Mouse (Mus musculus) myocyte (in vitro differentiated cells): Measurements from ENCODE around the gene Lrrc8e. TPM values are rescaled to one million over a fixed set of nuclear protein-coding genes. Genes with fewer than 3 reads are reported as not detected.
A peak's percentile ranks its signal among the peaks of the same experiment; 100 is the strongest.

Experiments
- H3K27me3 ChIP-seq: one replicate; pipeline ENCODE4 v1.6.1; 2011; ENCODE audit not compliant: control insufficient read depth, insufficient read depth, insufficient read length
- H3K36me3 ChIP-seq: one replicate; pipeline ENCODE4 v1.6.1; 2011; ENCODE audit not compliant: control insufficient read depth, insufficient read depth
- H3K4me2 ChIP-seq: one replicate; pipeline ENCODE4 v1.6.1; 2011; ENCODE audit warnings: low read depth, control low read depth
- H3K4me3 ChIP-seq: one replicate; pipeline ENCODE4 v1.5.1; 2011; ENCODE audit warnings: mild to moderate bottlenecking, control low read depth, moderate library complexity
- H3K79me2 ChIP-seq: one replicate; pipeline ENCODE4 v1.6.1; 2011; ENCODE audit not compliant: control insufficient read depth, insufficient read depth
- H3ac ChIP-seq: one replicate; pipeline ENCODE4 v1.6.1; 2011; ENCODE audit not compliant: control insufficient read depth, insufficient read length
- CEBPB ChIP-seq: IDR thresholded peaks from 2 replicates; pipeline ENCODE4 v1.6.1; 2011; ENCODE audit warnings: mild to moderate bottlenecking, moderate library complexity; ENCODE audit not compliant: poor library complexity, insufficient read depth, severe bottlenecking
- E2F4 ChIP-seq: IDR thresholded peaks from one replicate; pipeline ENCODE4 v1.6.1; 2011; ENCODE audit warnings: mild to moderate bottlenecking, control low read depth, moderate library complexity; ENCODE audit not compliant: insufficient read depth
- MAX ChIP-seq: IDR thresholded peaks from one replicate; pipeline ENCODE4 v1.6.1; 2011; ENCODE audit warnings: low read depth, mild to moderate bottlenecking, control low read depth
- MYOD1 ChIP-seq, 3 experiments: IDR thresholded peaks; one replicate each; pipeline ENCODE4 v1.6.1; 2011; ENCODE audit warnings: control low read depth in 2 of 3, low read depth in 2 of 3, mild to moderate bottlenecking in 2 of 3, moderate library complexity in 1 of 3; ENCODE audit not compliant: insufficient read length in 2 of 3, control insufficient read depth in 1 of 3
- MYOG ChIP-seq, 3 experiments: IDR thresholded peaks; one replicate each; pipeline ENCODE4 v1.6.1; 2011; ENCODE audit warnings: control low read depth in 2 of 3, low read depth in 2 of 3, mild to moderate bottlenecking in 2 of 3; ENCODE audit not compliant: insufficient read length in 2 of 3, control insufficient read depth in 1 of 3, insufficient read depth in 1 of 3
- POLR2A ChIP-seq: IDR thresholded peaks from one replicate; pipeline ENCODE4 v1.6.1; 2011; ENCODE audit warnings: low read depth, mild to moderate bottlenecking, control low read depth, moderate library complexity; ENCODE audit not compliant: insufficient read length
- POLR2AphosphoS2 ChIP-seq: IDR thresholded peaks from one replicate; pipeline ENCODE4 v1.6.1; 2011; ENCODE audit warnings: low read depth, control low read depth; ENCODE audit not compliant: insufficient read length
- REST ChIP-seq: IDR thresholded peaks from one replicate; pipeline ENCODE4 v1.6.1; 2011; ENCODE audit warnings: mild to moderate bottlenecking, control low read depth, moderate library complexity; ENCODE audit not compliant: insufficient read depth, insufficient read length
- SRF ChIP-seq: IDR thresholded peaks from one replicate; pipeline ENCODE4 v1.6.1; 2011; ENCODE audit warnings: low read depth; ENCODE audit not compliant: control insufficient read depth, insufficient read length
- TCF12 ChIP-seq: IDR thresholded peaks from one replicate; pipeline ENCODE4 v1.6.1; 2011; ENCODE audit warnings: mild to moderate bottlenecking, control low read depth; ENCODE audit not compliant: poor library complexity, insufficient read depth, severe bottlenecking
- TCF3 ChIP-seq: IDR thresholded peaks from one replicate; pipeline ENCODE4 v1.6.1; 2011; ENCODE audit warnings: low read depth, control low read depth; ENCODE audit not compliant: insufficient read length
- USF1 ChIP-seq: IDR thresholded peaks from one replicate; pipeline ENCODE4 v1.6.1; 2011; ENCODE audit warnings: low read depth, mild to moderate bottlenecking, control low read depth, moderate library complexity
- polyA plus RNA-seq: library from polyadenylated mRNA; unstranded; fragments of >200 nt; fragmentation: generic; extraction: Trizol; gene quantifications from one replicate; pipeline ENCODE4 v1.2.1, GENCODE M21; 2012; ENCODE audit warnings: missing spikeins

Gene Lrrc8e
- polyA plus RNA-seq, 1 experiment, result 2.4 TPM

DNA sequence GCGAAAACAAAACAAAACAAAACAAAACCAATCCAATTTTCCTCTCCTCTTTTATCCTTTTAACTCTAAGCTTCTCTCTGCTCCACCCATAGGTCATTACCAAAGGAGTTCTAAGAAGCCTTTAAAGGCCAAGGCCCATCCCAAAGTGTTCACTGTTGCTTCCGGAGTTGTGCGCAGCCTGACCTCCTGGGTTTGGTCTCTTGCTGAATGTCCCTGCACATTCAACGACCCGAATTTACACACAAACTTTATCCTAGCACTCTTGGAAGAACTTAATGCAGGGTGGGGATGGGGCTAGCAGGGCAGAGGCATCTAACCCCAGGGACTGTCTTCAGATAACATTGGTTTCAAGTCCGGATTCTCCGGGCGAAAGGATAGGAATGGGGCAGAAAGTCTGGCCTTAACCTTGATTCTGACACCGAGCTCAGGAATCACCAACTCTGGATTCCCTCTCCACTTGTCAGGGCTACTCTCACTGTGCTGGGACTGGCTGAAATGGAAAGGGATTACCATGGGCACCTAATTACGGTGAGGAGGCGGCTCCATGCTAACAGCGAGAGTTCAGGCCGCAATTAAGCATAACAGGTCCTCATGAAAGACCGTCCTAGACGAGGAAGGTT lies 11.3 kb downstream of the Lrrc8e start:
- Histone ChIP-seq H3K79me2 (peaks cover 31% of the 10 kb centered on the region), H3ac (peak overlapping the region; percentile 76), H3K36me3 (peaks cover 6% of the 10 kb centered on the region), H3K27me3 (no peaks in the 10 kb centered on the region), H3K4me2 (peak overlapping the region; percentile 91), H3K4me3 (peak overlapping the region; percentile 89)
- TF ChIP-seq MYOD1 (IDR thresholded peaks at IDR 0.05; ENCODE audit: control insufficient read depth in 1 of 3, insufficient read length in 2 of 3, low read depth in 2 of 3), result no peak
- no peak for TF ChIP-seq USF1
- no peak for TF ChIP-seq POLR2A
- no peak for TF ChIP-seq POLR2AphosphoS2
- no peak for TF ChIP-seq TCF12

DNA sequence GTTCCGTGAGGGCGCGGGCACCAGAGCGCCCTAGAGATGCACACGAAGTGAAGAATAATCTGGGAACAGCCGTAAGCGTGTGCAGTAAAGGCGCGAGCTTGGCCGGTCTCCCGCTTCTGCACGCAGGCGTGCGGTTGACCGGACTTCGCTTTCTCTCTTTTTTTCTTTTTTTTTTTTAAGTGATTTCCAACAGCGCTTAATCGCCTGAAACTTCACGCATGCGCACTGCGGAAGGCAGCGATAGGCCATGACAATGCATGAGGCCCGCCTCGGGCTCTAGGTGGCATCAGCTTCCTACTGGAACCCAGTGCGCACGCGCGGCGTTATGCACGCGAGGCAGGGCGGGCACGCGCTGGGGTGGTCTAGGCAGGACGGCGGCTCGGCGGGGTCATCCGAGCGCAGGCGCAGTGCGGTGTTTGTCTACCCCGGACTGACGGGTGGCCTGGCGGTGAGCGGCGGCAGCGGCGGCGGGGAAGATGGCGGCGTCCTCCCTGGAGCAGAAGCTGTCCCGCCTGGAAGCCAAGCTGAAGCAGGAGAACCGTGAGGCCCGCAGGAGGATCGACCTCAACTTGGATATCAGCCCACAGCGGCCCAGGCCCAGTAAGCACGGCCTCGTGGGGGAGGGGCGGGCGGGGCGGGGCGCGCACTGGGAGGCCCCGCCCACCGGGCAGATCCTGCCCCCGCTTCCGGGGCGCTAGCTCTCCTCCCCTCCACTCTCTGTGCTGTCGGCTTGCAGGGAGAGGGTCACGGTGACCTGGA lies 12.0 kb downstream of the Lrrc8e start, which contains the start of the genes Map2k7 and Gm49320:
Gene Map2k7, plus strand, starts transcription at position 307 of the 759 bp plus-strand sequence.
Gene Gm49320, plus strand, starts transcription at position 432 of the 759 bp plus-strand sequence.
- H3ac ChIP-seq, result peak within 1 kb of the TSS; percentile 76
- H3K79me2 ChIP-seq, result peaks cover 31% of the 10 kb centered on the region
- H3K27me3 ChIP-seq, result no peaks in the 10 kb centered on the region
- peak within 1 kb of the TSS; percentile 89 for H3K4me3 ChIP-seq
- peaks cover 6% of the 10 kb centered on the region for H3K36me3 ChIP-seq
- H3K4me2 ChIP-seq, result peak within 1 kb of the TSS; percentile 91
- TF ChIP-seq MYOD1 (IDR thresholded peaks at IDR 0.05; ENCODE audit: control insufficient read depth in 1 of 3, insufficient read length in 2 of 3, low read depth in 2 of 3) (peak in 1 of 3 experiments; percentile 65), SRF (peak; percentile 64), E2F4 (no peak), REST (no peak), TCF3 (no peak), POLR2A (peak; percentile 78), MAX (no peak), TCF12 (no peak), CEBPB (no peak), POLR2AphosphoS2 (peak; percentile 96), MYOG (IDR thresholded peaks at IDR 0.05; ENCODE audit: control insufficient read depth in 1 of 3, insufficient read depth in 1 of 3, insufficient read length in 2 of 3, low read depth in 2 of 3) (peak in 2 of 3 experiments; percentile 39 to 46), USF1 (no peak)

DNA sequence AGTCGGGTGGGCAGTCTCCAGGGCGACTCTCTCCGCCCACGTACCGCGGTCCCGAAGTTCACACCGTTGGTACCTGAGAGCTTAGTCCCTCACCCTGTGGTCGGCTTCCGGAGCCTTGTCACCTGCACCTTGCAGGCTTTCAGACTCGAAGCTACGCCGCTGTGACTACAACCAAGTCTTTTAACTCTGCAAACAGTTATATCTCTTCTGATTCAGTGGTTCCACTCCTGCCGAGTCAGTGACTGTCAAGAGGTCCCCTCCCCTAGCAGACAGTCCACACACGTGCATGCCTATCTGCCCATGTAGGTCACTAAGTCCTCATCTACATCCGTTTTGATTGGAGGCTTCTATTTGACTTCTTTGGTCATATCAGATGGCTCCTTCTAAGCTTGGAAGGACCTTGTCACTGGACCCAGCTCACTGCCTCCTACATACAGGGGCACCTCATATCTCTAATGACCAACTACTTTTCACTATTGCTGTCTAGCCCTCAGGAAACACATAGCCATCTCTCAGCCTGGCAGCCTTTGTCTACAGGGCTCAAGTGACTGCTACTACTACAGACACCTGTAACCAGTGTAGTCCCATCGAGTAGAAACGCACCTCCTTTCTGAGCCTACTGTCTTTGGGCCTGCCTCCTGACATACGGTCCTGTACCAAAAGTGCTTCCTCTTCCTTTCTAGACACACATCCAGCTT lies 12.7 kb downstream of the Lrrc8e start:
- Histone ChIP-seq H3K4me3 (peak overlapping the region; percentile 89), H3K79me2 (peaks cover 31% of the 10 kb centered on the region), H3ac (peak overlapping the region; percentile 76), H3K4me2 (peak overlapping the region; percentile 79), H3K27me3 (no peaks in the 10 kb centered on the region), H3K36me3 (peaks cover 6% of the 10 kb centered on the region)
- no peak for TF ChIP-seq E2F4
- no peak for TF ChIP-seq POLR2A
- TF ChIP-seq POLR2AphosphoS2, result peak; percentile 15
- no peak for TF ChIP-seq SRF

DNA sequence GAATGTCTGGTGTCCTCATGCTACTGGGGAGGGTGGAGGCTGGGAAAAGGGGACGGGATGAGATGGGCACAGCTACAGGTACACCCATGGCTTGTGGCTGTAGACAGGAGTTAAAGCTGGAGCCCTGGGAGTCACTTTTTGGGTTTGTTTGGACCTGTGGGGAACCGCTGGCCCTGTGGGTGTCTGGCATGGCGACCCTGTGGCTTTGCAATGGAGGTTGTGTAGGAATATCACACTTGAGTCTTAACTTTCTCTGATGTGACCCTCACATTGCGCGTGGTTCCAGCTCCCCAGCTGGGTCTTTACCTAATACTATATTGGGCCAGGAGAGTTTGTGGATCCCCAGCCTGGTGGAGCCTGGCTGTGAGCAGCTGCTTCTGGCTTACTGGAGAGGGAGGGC lies 18.4 kb downstream of the Lrrc8e start:
- H3K4me2 ChIP-seq, result no peak overlapping the region
- TF ChIP-seq MYOG (IDR thresholded peaks at IDR 0.05; ENCODE audit: control insufficient read depth in 1 of 3, insufficient read depth in 1 of 3, insufficient read length in 2 of 3, low read depth in 2 of 3) (no peak), SRF (no peak), MYOD1 (IDR thresholded peaks at IDR 0.05; ENCODE audit: control insufficient read depth in 1 of 3, insufficient read length in 2 of 3, low read depth in 2 of 3) (no peak), CEBPB (no peak), E2F4 (no peak), REST (no peak), MAX (no peak), USF1 (no peak), TCF3 (no peak)
- no peak overlapping the region for H3ac ChIP-seq
- H3K4me3 ChIP-seq, result no peak overlapping the region
- H3K27me3 ChIP-seq, result no peaks in the 10 kb centered on the region
- peaks cover 11% of the 10 kb centered on the region for H3K36me3 ChIP-seq
- H3K79me2 ChIP-seq, result peaks cover 20% of the 10 kb centered on the region
